8 mouse cellular contexts compared by ENCODE assay signal in the genomic region with DNA sequence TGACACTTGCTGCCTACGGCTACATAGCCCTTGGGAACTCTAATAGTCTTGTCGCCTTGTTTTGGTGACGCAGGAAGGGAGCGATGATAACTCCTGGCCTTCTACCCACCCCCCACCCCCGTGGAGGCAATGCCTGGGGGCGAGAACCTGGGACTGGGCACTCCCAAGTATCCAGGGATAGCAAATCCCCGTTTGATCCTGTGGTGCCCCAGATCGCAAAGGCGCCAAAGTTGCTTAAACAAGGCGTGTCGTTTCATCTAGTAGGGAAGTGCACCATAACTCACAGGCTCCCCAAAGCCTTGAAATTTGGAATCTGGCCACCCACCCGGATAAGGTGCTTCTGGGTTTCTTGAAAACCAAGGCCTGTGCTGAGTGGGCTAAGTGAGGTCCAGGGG. TPM values are rescaled to one million over a fixed set of nuclear protein-coding genes. Genes with fewer than 3 reads are reported as not detected.
A peak's percentile ranks its signal among the peaks of the same experiment; 100 is the strongest.
DNase-seq lines count a peak whose midpoint lies in the region; ATAC-seq and TF ChIP-seq lines count a peak whose summit lies in the region.

No protein-coding gene starts in this region.

- peaks cover 18% of the 10 kb centered on the region for H3K4me1 ChIP-seq in limb, embryonic 14.5 days (ENCODE audit: control insufficient read depth, insufficient read depth, low read length)

- no peak for TF ChIP-seq POLR2A in limb, embryonic 14.5 days (IDR thresholded peaks at IDR 0.05; ENCODE audit: borderline replicate concordance, extremely low read depth, insufficient read depth, insufficient read length)

- peak overlapping the region; percentile 65 for H3K27ac ChIP-seq in limb, embryonic 14.5 days (replicated peaks; ENCODE audit: low read depth, low read length)

- peak overlapping the region; percentile 85 for H3K9ac ChIP-seq in limb, embryonic 14.5 days (ENCODE audit: low read depth, low read length, severe bottlenecking)

- H3K27me3 ChIP-seq in limb, embryonic 14.5 days (ENCODE audit: control insufficient read depth, insufficient read depth, low read length): no peaks in the 10 kb centered on the region

- peak overlapping the region; percentile 70 for H3K4me3 ChIP-seq in limb, embryonic 14.5 days (replicated peaks; ENCODE audit: low read length)

- H3K9me3 ChIP-seq in limb, embryonic 14.5 days (ENCODE audit: control insufficient read depth, low read length): no peaks in the 10 kb centered on the region

- H3K36me3 ChIP-seq in limb, embryonic 14.5 days (ENCODE audit: control insufficient read depth, insufficient read depth, low read length): peaks cover 13% of the 10 kb centered on the region

- under 1% methylated on average over 12 of the region's 12 CpGs for WGBS in limb, embryonic 14.5 days

- H3K4me2 ChIP-seq in limb, embryonic 14.5 days (replicated peaks; ENCODE audit: low read depth, low read length, severe bottlenecking): peak overlapping the region; percentile 85

- ATAC-seq in frontal cortex, adult (ENCODE audit: low TSS enrichment): peak; percentile 64
- ATAC-seq in granulocyte monocyte progenitor cell, adult 5-6 weeks (replicated peaks; ENCODE audit: poor library complexity, severe bottlenecking): peak; percentile 51
- peak; percentile 50 for ATAC-seq in limb, embryonic 14.5 days (ENCODE audit: low FRiP score, low read depth)
- ATAC-seq in monocyte, adult 5-6 weeks (replicated peaks; ENCODE audit: insufficient number of reproducible peaks, low FRiP score, low TSS enrichment, poor library complexity, severe bottlenecking): peak; percentile 14; the same call in 1 of the 2 replicates

- no peak for DNase-seq in frontal cortex, postnatal 36 days (ENCODE audit: low spot score in 2 of 2)
- DNase-seq in urinary bladder, postnatal 14 days (ENCODE audit: low spot score): peak; percentile 21
- no peak for DNase-seq in urinary bladder, postnatal 4 days (ENCODE audit: low spot score in 2 of 2)
- no peak for DNase-seq in limb, embryonic 14.5 days (ENCODE audit: low spot score)
- DNase-seq in layer of hippocampus, adult 18-20 months (ENCODE audit: low spot score in 2 of 2): no peak

RNA-seq across cellular contexts. Expression of a gene that starts 0.3 kb away (rescaled TPM):
- total RNA-seq in granulocyte monocyte progenitor cell, adult 5-6 weeks (2014; fragmentation: Nextera tagmentation): 100 and 115 TPM in 2 replicates
- total RNA-seq in granulocyte monocyte progenitor cell, adult 5-6 weeks (2017): 120 and 157 TPM in 2 replicates
- 52.3 and 61.2 TPM in 2 replicates for polyA plus RNA-seq in limb, embryonic 14.5 days (2012; rRNA removed)
- 145 and 150 TPM in 2 replicates for polyA plus RNA-seq in limb, embryonic 14.5 days (2014; fragmentation: Nextera tagmentation; extraction: Ambion mirVana)
- 47.9 to 91.8 TPM (median 57.4 TPM) in 3 replicates for total RNA-seq in monocyte, adult 5-6 weeks (2017)
- total RNA-seq in layer of hippocampus, adult 18-20 months (2021): 10 to 100 TPM; 17.1 to 23.6 TPM

RNA-seq across cellular contexts. Expression of a gene that starts 9.2 kb away (rescaled TPM):
- total RNA-seq in granulocyte monocyte progenitor cell, adult 5-6 weeks (2014; fragmentation: Nextera tagmentation): not detected in 2 replicates
- total RNA-seq in granulocyte monocyte progenitor cell, adult 5-6 weeks (2017): not detected in 2 replicates
- 0.05 and 0.09 TPM in 2 replicates for polyA plus RNA-seq in limb, embryonic 14.5 days (2012; rRNA removed)
- polyA plus RNA-seq in limb, embryonic 14.5 days (2014; fragmentation: Nextera tagmentation; extraction: Ambion mirVana): 0.15 TPM in 1 of 2 replicates, not detected in the other
- total RNA-seq in monocyte, adult 5-6 weeks (2017): not detected in 3 replicates
- 1 to 10 TPM in 1 of 2 experiments, not detected in 1; 1.3 TPM for total RNA-seq in layer of hippocampus, adult 18-20 months (2021)

RNA-seq across cellular contexts. Expression of a gene that starts 19.8 kb away (rescaled TPM):
- total RNA-seq in granulocyte monocyte progenitor cell, adult 5-6 weeks (2014; fragmentation: Nextera tagmentation): not detected in 2 replicates
- not detected in 2 replicates for total RNA-seq in granulocyte monocyte progenitor cell, adult 5-6 weeks (2017)
- not detected in 2 replicates for polyA plus RNA-seq in limb, embryonic 14.5 days (2012; rRNA removed)
- polyA plus RNA-seq in limb, embryonic 14.5 days (2014; fragmentation: Nextera tagmentation; extraction: Ambion mirVana): not detected in 2 replicates
- not detected in 3 replicates for total RNA-seq in monocyte, adult 5-6 weeks (2017)
- not detected for total RNA-seq in layer of hippocampus, adult 18-20 months (2021)

RNA-seq across cellular contexts. Expression of a gene that starts 57.9 kb away (rescaled TPM):
- total RNA-seq in granulocyte monocyte progenitor cell, adult 5-6 weeks (2014; fragmentation: Nextera tagmentation): not detected in 2 replicates
- total RNA-seq in granulocyte monocyte progenitor cell, adult 5-6 weeks (2017): not detected in 2 replicates
- 0.08 and 0.09 TPM in 2 replicates for polyA plus RNA-seq in limb, embryonic 14.5 days (2012; rRNA removed)
- not detected in 2 replicates for polyA plus RNA-seq in limb, embryonic 14.5 days (2014; fragmentation: Nextera tagmentation; extraction: Ambion mirVana)
- not detected in 3 replicates for total RNA-seq in monocyte, adult 5-6 weeks (2017)
- not detected for total RNA-seq in layer of hippocampus, adult 18-20 months (2021)

Comparison
In these comparisons a context has a peak if more than half of its experiments do, and no peak if none do; other contexts are left out.
1. ATAC-seq: peak in every context shown above with its lines; median percentile 64 in frontal cortex, adult; 51 in granulocyte monocyte progenitor cell, adult 5-6 weeks; 50 in limb, embryonic 14.5 days; 14 in monocyte, adult 5-6 weeks.